Mouse (Mus musculus): ENCODE measurements around the gene Gm19935.

Gm19935 gene

DNA sequence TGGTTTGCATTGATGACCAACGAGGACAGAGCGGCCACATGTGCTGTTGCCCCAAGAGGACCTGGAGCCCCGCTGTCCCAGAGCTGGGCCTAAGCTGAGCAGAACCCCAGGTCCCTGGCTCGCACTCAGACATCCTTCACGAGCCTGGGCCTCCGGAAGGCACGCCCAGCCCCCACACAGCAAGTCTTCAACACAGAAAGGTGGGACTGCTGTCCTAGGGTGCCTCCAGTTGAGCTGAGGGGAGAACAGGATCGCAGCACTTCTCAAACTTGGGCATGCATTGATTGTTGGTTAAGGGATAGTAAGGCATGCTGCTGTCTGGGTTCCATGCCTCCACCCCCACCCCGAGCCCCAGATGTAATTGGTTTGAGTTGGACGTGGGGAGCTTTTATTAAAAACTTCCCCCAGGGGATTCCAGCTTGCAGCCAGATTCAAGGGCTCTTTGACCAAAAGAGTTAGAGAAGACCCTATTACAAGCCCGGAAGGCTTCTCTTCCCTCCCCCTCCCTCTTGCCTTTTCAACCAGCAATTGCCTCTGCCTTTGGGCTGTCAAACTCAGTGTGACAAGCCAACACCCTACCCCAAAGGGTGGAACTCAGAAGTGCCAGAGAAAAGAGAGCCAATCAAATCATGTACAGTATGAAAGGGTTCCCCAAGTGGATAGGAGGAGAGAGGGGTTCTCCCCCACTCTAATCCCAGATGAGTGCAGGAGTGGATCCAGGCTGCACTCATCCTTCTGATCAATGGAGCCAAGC lies 12.0 kb upstream of the Gm19935 start:
- peak; percentile 26 for DNase-seq

DNA sequence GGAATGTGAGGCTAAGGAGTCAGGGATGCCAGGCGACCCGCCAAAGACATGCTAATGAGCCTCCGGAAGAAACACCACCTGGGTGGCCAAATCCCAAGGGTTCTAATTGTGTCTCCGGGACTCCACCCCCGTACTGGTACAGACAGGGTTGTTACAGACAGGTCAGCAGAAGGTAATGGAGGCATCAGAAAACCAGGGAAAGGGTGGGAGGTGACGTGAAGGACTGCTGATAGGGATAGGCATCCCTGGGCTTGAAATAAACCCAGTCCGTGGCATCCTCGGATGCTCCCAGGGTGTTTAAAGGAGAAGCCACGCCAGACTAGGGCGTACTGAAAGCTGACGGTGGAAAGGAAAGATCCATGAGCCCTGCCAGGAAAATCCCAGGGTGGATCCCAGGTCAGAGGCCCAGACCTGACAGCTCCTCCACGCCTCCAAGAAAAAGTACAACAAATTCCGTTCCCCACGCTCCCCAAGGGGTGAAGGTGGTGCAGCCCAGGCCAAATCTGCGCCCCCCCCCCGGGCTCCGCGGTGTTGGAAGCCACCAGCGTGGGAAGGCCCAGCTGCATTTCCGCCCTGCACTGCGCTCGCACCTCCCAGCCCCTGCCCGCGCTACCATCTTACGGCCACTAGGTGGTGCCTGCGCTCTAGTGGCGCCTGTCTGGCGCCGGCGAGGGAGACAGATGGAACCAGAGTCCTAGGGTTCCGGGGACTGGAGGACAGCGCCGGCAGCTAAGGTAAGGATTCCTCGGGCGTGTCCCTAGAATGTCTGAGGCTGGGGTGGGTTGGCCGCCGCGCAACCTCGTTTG lies 11.2 kb upstream of the Gm19935 start, which contains the start of gene Chd9:
Gene Chd9, plus strand, starts transcription at position 172 of the 806 bp plus-strand sequence.
- peak; percentile 98 for DNase-seq

- DNase-seq = no peak
Measured at GRCm38 (mm10) chr8:90825459-90825871, 8.3 kb upstream of the Gm19935 start.

DNA sequence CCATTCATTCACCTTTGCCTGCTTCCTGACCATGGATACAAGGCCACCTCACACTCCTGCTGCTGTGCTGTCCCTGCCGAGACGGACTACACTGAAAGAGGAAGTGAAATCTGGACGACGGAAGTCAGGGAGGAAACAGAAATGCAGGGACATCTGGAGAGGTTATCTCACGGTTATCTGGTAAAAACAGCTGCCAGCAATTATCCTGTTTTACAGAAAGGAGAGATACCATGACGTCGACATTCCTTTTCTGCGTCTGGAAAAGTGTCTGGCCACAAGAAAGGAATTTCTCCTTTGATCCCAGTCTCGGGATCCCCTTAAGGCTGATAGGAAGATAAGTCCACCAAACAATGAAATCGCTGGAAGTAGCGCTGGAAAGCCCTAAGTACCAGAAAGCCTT lies 5.2 kb upstream of the Gm19935 start:
- no peak for DNase-seq

- no peak for DNase-seq
Measured at GRCm38 (mm10) chr8:90820321-90820696, 3.1 kb upstream of the Gm19935 start.

GRCm38 (mm10) chr8:90819561-90820320 lies 2.5 kb upstream of the Gm19935 start:
- no peak for DNase-seq

- no peak for DNase-seq
Measured at GRCm38 (mm10) chr8:90816061-90816882, 921 bp downstream of the Gm19935 start.

DNA sequence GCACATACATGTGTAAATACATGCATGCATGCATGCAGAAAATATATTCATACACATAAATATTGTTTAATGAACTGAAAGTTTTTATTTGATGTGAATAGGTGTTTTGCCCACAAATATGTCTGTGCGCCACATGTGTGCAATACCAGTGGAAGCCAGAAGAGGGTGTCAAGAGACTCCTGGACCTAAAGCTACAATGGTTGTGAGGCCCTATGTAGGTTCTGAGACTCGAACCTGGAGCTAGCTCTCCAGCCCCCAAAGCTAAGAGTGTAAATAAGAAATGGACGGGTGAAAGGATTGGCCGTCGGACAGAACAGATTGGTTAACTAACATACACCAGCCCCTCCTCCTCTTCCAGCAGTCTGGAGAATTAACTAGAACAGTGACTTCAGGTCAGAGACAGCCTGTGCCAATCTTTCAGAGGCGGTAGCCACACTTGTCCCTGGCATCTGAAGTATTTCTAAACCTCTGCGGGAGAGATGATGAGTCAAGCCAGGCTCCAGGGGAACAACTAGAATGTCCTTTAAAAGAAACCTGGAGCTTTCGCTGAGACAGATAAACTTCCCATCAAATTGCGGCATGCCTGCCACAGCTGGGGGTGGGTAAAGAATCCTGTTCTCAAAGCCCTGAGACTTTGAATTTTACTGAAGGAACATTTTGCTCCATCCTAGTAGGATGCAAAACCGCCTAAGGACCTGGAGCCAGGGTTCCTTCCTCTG lies 3.4 kb downstream of the Gm19935 start:
- DNase-seq = no peak

- no peak for DNase-seq
Measured at GRCm38 (mm10) chr8:90799473-90799872, 17.7 kb downstream of the Gm19935 start.

DNA sequence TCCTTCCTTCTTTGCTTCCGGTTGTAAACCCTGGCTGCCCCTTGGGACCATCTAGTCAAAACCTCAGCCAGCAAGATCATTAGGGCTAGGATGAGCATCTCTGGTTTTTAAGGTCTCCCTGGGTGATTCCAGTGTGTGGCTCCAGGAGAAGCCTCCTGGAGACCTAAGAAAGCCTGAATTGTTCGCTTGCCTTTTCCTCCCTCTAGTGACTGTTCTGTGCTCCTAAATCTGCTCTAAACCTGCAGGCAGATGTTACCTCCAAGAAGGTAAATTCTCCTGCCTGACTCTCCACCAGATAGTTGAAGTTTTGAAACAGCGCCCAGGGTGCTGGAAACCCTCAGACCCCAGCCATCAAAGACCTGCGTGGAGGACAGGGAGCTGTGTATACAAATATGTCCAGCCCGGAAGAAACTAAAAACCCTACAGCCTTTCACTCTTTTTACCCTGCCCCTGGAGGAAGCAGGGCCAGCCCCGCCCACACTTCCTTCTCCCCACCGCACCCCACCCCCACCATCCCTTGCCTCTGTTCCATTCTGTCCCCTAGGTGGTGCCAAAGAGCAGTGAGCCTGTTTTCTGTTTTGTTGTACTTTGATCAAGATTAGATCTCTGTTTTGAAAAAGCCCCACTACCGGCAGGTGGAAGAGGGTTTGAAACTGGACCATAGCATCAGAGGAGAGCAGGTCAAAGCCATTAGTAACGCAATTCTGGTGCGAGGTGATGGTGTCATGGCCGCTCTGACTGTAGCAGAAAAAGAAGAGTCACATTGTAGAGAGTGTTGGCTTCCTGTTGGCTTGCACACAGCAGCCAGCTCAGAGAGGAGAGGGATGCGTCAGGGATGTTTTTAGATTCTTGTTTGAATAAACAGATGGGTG lies 22.0 kb downstream of the Gm19935 start:
- peak; percentile 41 for DNase-seq

- DNase-seq = peak; percentile 67
Measured at GRCm38 (mm10) chr8:90793710-90794109, 23.5 kb downstream of the Gm19935 start.

DNA sequence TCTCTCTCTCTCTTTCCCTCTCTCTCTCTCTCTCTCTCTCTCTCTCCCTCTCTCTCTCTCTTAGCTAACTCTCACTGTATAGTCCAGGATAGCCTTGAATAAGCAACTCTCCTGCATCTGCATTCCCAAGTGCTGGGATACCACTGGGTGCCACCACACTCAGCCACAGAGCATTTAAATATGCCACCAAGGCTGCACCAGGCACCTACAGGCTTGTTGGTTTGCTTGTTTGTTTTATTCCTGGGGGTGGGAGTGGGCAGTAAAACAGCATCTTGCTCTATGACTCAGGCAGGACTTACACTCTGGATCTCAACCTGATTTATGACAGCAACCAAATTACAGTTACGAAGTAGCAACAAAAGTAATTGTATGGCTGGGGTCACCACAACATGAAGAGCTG lies 25.6 kb downstream of the Gm19935 start:
- no peak for DNase-seq

DNA sequence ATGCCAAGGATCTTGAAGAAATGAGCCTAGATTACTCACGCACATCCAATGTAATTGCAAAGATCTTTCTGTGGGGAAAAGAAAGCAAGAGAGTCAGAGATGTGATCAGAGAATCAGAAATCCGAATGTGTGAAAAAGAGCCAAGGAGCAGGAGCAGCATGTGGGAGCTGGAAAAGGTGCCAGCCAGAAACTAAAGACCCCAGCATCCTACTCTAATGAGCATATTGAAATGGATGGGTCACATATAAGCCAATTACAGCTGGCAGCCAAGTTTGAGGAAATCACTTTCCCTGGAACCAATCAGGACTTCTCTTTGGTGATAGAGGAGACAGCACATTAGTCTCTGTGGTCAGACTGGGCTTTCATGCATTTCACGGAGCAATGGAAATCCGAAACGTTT lies 47.4 kb downstream of the Gm19935 start:
- DNase-seq = no peak
